Mouse (Mus musculus): ENCODE measurements around the gene Rimkla. TPM values are rescaled to one million over a fixed set of nuclear protein-coding genes. Genes with fewer than 3 reads are reported as not detected.

The Rimkla gene
- polyA plus RNA-seq, 1 experiment from 2014 or later = 20.3 TPM

Other genes starting within 250 kb of the Rimkla start
- 0.70 and 1.0 TPM in 2 replicates for gene Cldn19, start 237.2 kb downstream of the Rimkla start, polyA plus RNA-seq (2015; fragmentation: Nextera tagmentation; extraction: Ambion mirVana)
- 950 and 958 TPM in 2 replicates for gene Ybx1, start 198.0 kb downstream of the Rimkla start, polyA plus RNA-seq (2015; fragmentation: Nextera tagmentation; extraction: Ambion mirVana)
- gene Ppih, start 172.1 kb downstream of the Rimkla start, polyA plus RNA-seq (2015; fragmentation: Nextera tagmentation; extraction: Ambion mirVana) = 65.3 and 76.6 TPM in 2 replicates
- gene Ccdc30, start 77.1 kb downstream of the Rimkla start, polyA plus RNA-seq (2015; fragmentation: Nextera tagmentation; extraction: Ambion mirVana) = 10.6 and 13.0 TPM in 2 replicates
- gene Ppcs, start 70.2 kb downstream of the Rimkla start, polyA plus RNA-seq (2015; fragmentation: Nextera tagmentation; extraction: Ambion mirVana) = 16.7 and 17.7 TPM in 2 replicates
- gene Zmynd12, start 69.8 kb downstream of the Rimkla start, polyA plus RNA-seq (2015; fragmentation: Nextera tagmentation; extraction: Ambion mirVana) = 0.27 and 0.57 TPM in 2 replicates
- gene Foxj3, start 44.4 kb upstream of the Rimkla start, polyA plus RNA-seq (2015; fragmentation: Nextera tagmentation; extraction: Ambion mirVana) = 30.8 and 34.5 TPM in 2 replicates
- 5.4 and 7.0 TPM in 2 replicates for gene Frg2f1, start 46.9 kb upstream of the Rimkla start, polyA plus RNA-seq (2015; fragmentation: Nextera tagmentation; extraction: Ambion mirVana)
- not detected in 2 replicates for gene Guca2a, start 145.1 kb upstream of the Rimkla start, polyA plus RNA-seq (2015; fragmentation: Nextera tagmentation; extraction: Ambion mirVana)
- not detected in 2 replicates for gene Guca2b, start 166.3 kb upstream of the Rimkla start, polyA plus RNA-seq (2015; fragmentation: Nextera tagmentation; extraction: Ambion mirVana)
- 18.3 and 21.7 TPM in 2 replicates for gene Hivep3, start 241.2 kb upstream of the Rimkla start, polyA plus RNA-seq (2015; fragmentation: Nextera tagmentation; extraction: Ambion mirVana)